Mouse (Mus musculus): ENCODE results near the gene Rad51c. TPM values are rescaled to one million over a fixed set of nuclear protein-coding genes. Genes with fewer than 3 reads are reported as not detected.

Rad51c gene
- total RNA-seq, 4 experiments from 2014 or later: 1.4 to 2.3 (median 1.8) TPM

DNA sequence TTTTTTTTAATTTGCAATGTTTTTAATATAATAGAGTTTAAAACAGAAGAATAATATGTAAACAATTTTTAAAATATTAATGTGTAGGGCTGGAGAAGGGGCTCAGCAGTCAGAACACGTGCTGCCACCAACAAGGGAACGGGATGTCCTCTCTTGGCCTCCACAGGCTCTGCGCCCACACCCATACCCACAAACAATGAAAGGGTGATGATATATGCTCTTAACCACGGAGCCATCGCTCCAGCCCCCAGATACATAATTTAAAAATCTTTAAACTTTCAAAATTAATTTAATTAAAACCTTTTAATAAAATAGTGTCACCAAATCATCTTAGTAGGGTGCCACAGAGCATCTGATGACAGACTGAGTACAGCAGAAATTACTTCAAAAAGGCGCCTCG is 37.7 kb downstream of the Rad51c start:
- no peak for DNase-seq

DNA sequence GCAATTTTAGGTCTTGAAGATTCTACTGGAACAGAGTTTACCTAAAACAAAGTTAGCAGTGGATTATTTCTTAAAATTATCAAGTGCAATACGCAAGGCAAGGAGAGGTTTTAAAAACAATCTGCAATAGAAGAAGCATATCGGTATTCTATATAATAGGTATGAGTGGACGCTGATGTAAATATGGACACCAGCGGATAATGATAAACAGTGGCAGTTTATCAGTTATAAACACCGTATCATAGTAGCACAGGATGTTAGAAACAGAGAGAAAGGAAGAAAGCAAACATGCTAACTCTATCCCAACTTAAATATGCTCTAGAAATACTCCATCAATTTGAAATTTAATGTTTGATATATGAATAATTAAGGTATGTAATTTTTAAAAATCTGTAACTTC is 39.6 kb downstream of the Rad51c start:
- DNase-seq: no peak

DNA sequence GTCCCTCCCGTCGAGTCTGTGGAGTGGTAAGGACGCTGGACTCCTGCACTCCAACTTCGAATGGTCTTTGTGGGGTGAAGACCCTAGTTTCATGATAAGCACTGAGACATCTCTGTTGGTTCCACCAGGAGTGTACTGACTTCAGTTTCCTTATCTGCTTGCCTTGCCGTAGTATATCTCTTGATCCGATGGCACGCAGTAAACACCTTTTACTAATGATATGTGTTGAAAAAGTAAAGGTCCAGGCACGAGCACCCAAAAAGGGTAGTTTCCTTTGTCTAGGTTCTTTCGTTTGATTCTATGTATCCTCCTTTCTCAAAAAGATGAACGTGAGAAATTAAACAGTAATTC is 45.5 kb downstream of the Rad51c start:
- DNase-seq: no peak

DNA sequence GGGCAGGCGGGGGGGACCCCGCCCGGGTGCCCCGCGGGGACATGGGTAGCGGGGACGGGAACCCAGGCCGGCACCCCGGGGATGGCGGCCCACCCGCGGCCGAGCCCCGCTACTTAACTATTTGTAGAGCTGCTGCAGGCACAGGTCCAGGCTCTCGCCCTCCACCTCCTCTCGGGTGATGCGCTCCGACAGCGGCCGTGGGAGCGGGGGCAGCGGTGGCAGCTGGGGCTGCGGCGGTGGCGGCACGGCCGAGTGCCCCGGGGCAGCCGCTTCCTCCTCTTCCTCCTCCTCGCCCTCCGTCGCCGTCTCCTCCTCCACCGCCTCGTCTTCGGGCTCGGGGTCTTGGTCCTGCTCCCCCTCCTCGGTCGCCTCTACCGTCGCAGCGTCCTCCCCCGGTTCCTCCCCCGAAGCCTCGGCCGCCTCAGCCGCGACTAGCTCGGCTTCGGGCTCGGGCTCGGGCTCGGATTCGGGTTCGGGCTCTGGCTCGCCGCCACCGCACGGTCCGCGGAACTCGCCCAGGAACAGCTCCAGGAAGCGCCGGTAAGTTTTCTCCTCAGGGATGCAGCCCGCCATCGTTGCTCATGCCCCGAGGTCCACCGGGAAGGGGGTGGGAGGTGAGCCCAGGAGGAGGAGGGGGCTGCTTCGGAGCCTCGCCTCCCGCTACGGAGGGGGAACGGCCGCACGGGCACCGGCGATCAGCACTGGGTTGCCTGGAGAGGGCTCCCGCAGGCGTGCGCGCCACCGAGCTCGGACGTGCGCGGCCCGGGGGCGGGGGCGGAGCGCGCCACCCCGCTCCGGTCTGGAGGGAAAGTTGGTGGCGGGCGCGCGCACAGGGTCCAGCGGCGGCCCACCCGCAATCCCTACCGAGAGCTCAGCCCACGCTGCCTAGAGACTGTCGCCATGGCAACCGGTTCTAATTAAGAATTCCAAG is 46.2 kb downstream of the Rad51c start, which contains the start of gene Ppm1e:
Ppm1e (minus strand) TSS at position 693 of the 931 bp plus-strand sequence.
- DNase-seq: peak; percentile 68

DNA sequence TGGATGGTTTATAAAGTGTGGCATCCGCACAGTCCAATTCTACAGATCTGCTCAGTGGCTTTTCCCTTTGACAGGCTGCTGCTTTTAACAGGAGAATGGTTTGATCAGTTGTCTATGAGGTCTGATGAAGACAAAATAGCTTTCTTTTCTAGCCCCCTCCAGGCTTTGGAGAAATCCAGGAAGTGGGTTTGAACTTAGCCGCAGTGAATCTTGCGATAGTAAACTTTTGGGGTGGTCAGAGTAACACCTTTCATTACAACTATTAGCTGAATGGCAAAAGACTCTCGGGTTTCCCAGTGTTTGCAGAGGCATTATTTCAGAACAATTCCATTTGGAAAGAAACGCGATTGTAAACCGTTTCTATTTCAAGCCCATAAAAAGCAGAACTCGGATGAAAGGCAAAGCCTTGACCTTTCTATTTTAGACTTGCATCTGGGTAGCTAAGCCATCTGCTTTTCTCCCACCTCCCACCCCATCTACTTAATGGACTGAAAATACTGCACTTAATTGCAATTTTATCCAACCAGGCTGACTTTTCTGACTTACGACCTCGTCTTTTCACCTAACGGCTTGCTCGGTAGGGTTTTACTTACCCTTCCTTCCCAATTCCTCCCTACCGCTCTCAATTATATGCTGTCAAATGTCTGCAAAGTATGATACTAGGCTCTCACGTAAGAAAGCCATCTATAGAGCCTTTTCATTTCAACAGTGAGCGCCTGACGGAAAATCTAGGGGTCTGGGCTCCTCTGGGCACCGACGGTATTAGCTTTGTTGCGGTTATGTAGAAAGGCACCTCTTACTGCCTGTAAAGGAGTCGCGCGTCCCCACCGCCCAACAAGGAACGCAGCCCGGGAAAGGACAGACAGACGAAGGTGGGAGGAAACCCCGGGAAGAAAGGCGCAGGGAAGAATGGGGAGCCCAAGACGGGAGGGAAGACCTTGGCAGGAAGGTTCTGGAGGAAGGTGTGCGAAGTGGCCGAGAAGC is 47.1 kb downstream of the Rad51c start:
- DNase-seq: peak; percentile 15

DNA sequence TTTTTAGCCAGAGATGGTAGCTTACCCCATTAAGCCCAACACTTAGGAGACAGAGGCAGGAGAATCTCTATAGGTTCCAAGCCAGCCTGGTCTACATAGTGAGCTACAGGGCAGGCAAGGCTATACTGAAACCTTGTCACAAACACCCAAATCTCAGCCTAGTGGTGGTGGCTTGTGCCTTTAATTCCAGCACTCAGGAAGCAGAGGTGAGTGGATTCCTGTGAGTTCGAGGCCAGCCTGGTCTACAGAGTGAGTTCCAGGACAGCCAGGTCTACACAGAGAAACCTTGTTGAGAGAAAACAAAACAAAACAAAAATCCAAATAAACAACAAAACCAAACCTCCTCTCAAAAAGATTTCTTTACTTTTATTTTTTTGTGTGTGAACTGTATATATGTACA is 49.9 kb downstream of the Rad51c start:
- no peak for DNase-seq

DNA sequence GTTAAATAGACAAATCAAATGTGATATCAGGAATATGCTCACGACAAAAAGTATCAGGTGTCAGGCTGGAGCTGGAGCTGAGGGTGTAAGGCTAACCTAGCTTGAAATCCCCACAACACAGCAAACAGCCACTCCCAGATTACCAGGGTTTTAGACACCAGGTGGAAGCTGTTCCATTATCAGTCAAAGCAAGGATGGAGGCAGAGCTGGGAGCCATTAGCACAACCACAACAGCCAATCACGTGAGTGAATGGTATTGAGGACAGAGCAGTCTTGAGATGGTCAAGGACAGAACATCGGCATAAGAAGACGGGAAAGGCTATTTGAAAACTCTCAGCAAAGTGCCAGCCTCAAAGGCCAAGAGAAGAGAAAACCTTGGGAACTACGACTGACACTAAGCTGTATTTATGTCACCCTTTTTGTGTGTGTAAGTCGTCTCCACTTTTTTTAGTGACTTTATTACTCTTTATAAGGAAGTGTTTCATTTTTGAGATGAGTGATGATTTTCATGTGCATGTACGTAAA is 51.0 kb downstream of the Rad51c start:
- DNase-seq: no peak

Other genes with a start within 250 kb of the Rad51c start
- 10 to 100 TPM; 27.4 to 38.8 (median 34.3) TPM for gene Ppm1e, start 45.9 kb downstream of the Rad51c start, total RNA-seq (2022)
- gene Tex14, start 111 bp upstream of the Rad51c start, total RNA-seq (2022): 1 to 10 TPM in 2 of 4 experiments, under 1 TPM in 2; 0.06 to 2.2 (median 1.1) TPM
- gene Gm11492, start 161.7 kb upstream of the Rad51c start, total RNA-seq (2022): not detected
- gene Sept4, start 163.9 kb upstream of the Rad51c start, total RNA-seq (2022): 100 to 1,000 TPM in 1 of 4 experiments, 10 to 100 TPM in 3; 37.7 to 114 (median 64.6) TPM
- 10 to 100 TPM; 33.5 to 38.1 (median 34.7) TPM for gene Mtmr4, start 187.2 kb upstream of the Rad51c start, total RNA-seq (2022)
- gene Hsf5, start 212.2 kb upstream of the Rad51c start, total RNA-seq (2022): under 1 TPM in 2 of 4 experiments, not detected in 2; 0.27 to 0.49 TPM